Mouse (Mus musculus): Measurements from ENCODE around the gene Glrx3. TPM values are rescaled to one million over a fixed set of nuclear protein-coding genes. Genes with fewer than 3 reads are reported as not detected.

Gene Glrx3
- 262 TPM for polyA plus RNA-seq (2014; fragmentation: Illumina TruSeq; extraction: RNeasy Lipid Tissue Mini Kit (QIAGEN cat#74804))

DNA sequence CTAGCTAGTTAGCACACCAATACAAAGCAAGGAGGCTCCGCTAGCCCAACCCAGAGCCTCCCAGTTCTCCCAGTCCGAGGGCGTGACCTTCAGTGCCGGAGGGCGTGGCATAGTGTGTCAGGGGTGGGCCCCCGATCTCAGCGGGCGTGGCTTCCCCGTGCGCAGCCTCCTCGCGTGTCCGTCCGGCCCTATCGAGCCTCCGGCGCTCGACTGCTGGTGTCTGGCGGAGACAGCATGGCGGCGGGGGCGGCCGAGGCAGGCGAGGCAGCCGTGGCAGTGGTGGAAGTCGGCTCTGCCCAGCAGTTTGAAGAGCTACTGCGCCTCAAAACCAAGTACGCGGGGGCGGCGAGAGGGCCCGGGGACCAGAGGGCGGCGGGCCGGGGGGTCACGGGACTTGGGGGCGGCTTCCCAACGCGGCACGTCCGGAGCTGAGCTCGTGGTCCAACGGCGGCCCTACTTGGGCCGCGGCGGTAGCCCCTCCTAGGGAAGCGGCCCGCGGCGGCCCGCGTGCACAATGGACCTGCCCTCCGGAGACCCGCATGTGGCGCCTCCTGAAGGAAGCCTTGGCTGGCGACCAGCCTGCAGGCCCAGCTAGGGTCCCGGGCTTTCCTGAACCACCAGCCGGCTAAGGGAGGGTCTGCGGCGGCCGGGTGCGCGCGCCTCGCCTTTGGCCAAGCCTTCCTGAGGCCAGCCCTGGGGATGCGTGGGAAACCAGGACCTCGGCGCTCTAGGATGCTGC is at the start of gene Glrx3:
TSS of gene Glrx3 (plus strand) at position 175 of the 739 bp plus-strand sequence.

DNA sequence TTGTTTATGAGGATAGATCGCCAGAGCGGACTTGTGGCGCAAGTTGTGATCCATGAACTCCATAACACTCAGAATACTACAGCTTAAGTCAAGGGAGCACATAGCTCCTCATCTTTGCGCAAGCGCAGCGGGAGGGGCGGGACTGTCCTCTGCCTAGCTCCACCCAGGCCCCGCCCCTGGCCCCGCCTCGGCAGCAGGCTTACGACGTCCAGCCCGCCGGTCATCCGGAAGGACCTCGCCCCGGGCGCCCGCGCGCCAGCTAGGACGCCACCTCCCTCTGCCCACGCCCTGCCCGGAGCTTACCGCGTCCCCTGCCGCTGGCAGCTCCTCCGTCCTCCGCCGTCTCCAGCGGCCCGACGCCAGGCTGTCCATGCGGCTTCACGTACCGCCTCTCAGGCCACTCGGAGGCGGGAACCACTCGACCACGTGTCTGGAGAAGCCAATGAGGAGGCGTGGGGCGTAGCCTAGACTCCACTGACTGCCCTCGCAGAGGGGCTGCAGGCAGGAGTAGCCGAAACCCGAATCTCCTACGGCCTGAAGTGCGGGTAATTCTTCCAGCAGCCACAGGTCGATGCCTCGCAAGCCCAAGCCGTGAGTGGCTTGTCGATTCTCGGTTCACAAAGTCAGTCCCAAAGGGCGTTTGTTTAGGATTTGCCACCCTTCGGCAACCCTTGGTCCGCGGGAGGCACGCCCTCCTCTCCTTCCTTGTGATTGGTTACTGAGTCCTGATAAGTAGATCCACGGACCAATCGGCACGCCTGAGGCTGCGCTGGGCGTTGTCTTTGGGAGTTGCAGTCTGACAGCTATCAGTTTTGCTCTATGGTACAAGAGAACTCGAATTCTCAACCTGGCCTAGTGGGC is 26.8 kb upstream of the Glrx3 start, which contains the start of gene 9430038I01Rik:
TSS of gene 9430038I01Rik (minus strand) at position 426 of the 861 bp plus-strand sequence.

Other genes with a start within 250 kb of the Glrx3 start
- gene Ebf3, start 123.2 kb upstream of the Glrx3 start, polyA plus RNA-seq (2014; fragmentation: Illumina TruSeq; extraction: RNeasy Lipid Tissue Mini Kit (QIAGEN cat#74804)) = 1.9 TPM
- 8.3 TPM for gene 9430038I01Rik, start 26.9 kb upstream of the Glrx3 start, polyA plus RNA-seq (2014; fragmentation: Illumina TruSeq; extraction: RNeasy Lipid Tissue Mini Kit (QIAGEN cat#74804))